Mouse (Mus musculus) bone marrow, adult 2 months (tissue): ENCODE measurements around the gene Mlxipl.

ENCODE experiments used
- CTCF ChIP-seq: fragments of 200-500 bp; IDR thresholded peaks from 2 replicates; pipeline ENCODE4 v1.5.1; 2011; ENCODE audit warnings: low read length, control low read depth; ENCODE audit not compliant: control insufficient read depth, insufficient read depth
- POLR2A ChIP-seq: fragments of 200-500 bp; IDR thresholded peaks from 2 replicates; pipeline ENCODE4 v1.6.1; 2011; ENCODE audit warnings: low read depth, mild to moderate bottlenecking, control low read depth, low read length, borderline replicate concordance; ENCODE audit not compliant: control insufficient read depth

DNA sequence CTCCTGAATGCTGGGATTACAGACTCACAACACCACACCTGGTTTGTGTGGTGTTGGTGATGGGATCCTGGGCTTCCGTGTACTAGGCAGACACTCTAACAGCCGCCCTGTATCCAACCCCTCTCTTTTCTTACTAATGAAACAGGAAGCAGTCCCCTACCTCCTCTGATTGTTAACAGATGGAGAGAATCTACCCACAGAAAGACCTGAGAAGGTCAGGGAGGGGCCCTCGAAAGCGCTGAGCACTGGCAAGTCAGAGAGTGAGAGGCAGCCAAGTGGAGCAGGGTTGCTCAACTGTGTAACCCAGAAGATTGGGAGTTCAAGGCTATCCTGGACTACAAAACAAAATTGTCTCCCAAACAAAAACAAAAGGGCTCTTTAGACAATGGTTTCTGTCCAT is 2.8 kb upstream of the Mlxipl start:
- TF ChIP-seq POLR2A, result no peak
- no peak for TF ChIP-seq CTCF
